Mouse (Mus musculus) ovary, postnatal 36 days (tissue): ENCODE results near the gene Tifa.
"Not testable (repeated sequence)": the region's sequence is repeated elsewhere in the genome, so short reads cannot be mapped to it uniquely, and the experiment has no call there.

Experiments used
- DNase-seq: peaks from one replicate; pipeline ENCODE4 v3.0.0; 2022; ENCODE audit warnings: low spot score, mixed read lengths

Tifa gene

GRCm38 (mm10) chr3:127789500-127790191 lies at the start of gene Tifa:
Gene Tifa, plus strand, starts transcription at chr3:127789805.
- peak; percentile 71 for DNase-seq

- DNase-seq = no peak
These were observed 48.1 kb upstream of the Tifa start for GRCm38 (mm10) chr3:127741473-127741872.

GRCm38 (mm10) chr3:127743614-127744365 lies 45.8 kb upstream of the Tifa start:
- DNase-seq = no peak

GRCm38 (mm10) chr3:127745504-127745903 lies 44.1 kb upstream of the Tifa start:
- no peak for DNase-seq

- no peak for DNase-seq
These were observed 43.5 kb upstream of the Tifa start for GRCm38 (mm10) chr3:127745911-127746640.

GRCm38 (mm10) chr3:127748644-127749043 lies 41.0 kb upstream of the Tifa start:
- DNase-seq = no peak

- DNase-seq = no peak
These were observed 40.3 kb upstream of the Tifa start for GRCm38 (mm10) chr3:127749266-127749665.

- no peak for DNase-seq
These were observed 39.5 kb upstream of the Tifa start for GRCm38 (mm10) chr3:127749981-127750562.

GRCm38 (mm10) chr3:127756458-127756857 lies 33.1 kb upstream of the Tifa start:
- DNase-seq = no peak

GRCm38 (mm10) chr3:127757886-127758301 lies 31.7 kb upstream of the Tifa start:
- DNase-seq = no peak

- no peak for DNase-seq
These were observed 30.8 kb upstream of the Tifa start for GRCm38 (mm10) chr3:127758806-127759205.

- no peak for DNase-seq
These were observed 30.4 kb upstream of the Tifa start for GRCm38 (mm10) chr3:127759212-127759611.

- DNase-seq = no peak
These were observed 27.2 kb upstream of the Tifa start for GRCm38 (mm10) chr3:127762403-127762802.

GRCm38 (mm10) chr3:127763076-127763612 lies 26.5 kb upstream of the Tifa start:
- peak; percentile 67 for DNase-seq

- no peak for DNase-seq
These were observed 25.1 kb upstream of the Tifa start for GRCm38 (mm10) chr3:127764541-127764940.

- no peak for DNase-seq
These were observed 23.6 kb upstream of the Tifa start for GRCm38 (mm10) chr3:127765971-127766370.

GRCm38 (mm10) chr3:127769146-127769545 lies 20.5 kb upstream of the Tifa start:
- no peak for DNase-seq

- peak; percentile 72 for DNase-seq
These were observed 9.5 kb upstream of the Tifa start, which contains the start of gene Alpk1 for GRCm38 (mm10) chr3:127780021-127780644. Gene Alpk1, minus strand, starts transcription at chr3:127780527.

GRCm38 (mm10) chr3:127780921-127781320 lies 8.7 kb upstream of the Tifa start:
- no peak for DNase-seq

GRCm38 (mm10) chr3:127782921-127783320 lies 6.7 kb upstream of the Tifa start:
- DNase-seq = no peak

GRCm38 (mm10) chr3:127783680-127784079 lies 5.9 kb upstream of the Tifa start:
- not testable (repeated sequence) for DNase-seq

GRCm38 (mm10) chr3:127787032-127787431 lies 2.6 kb upstream of the Tifa start:
- DNase-seq = no peak
